Mouse (Mus musculus) neural tube, embryonic 13.5 days (tissue): ENCODE results near the gene Dnm2. TPM values are rescaled to one million over a fixed set of nuclear protein-coding genes. Genes with fewer than 3 reads are reported as not detected.

ENCODE experiments used
- ATAC-seq: fragments of 200-750 bp; cut with Nextera tagmentation; 2 replicates; pipeline ENCODE4 v1.8.0; 2017; ENCODE audit warnings: low read depth, mild to moderate bottlenecking, moderate TSS enrichment, moderate library complexity
- H3K27ac ChIP-seq: fragments of 300-500 bp; sonication (generic); replicated peaks from 2 replicates; pipeline ENCODE4 v1.5.1; 2015; ENCODE audit warnings: moderate library complexity, mild to moderate bottlenecking, inconsistent platforms
- H3K27me3 ChIP-seq: fragments of 300-500 bp; sonication (generic); 2 replicates; pipeline ENCODE4 v1.6.1; 2015; ENCODE audit warnings: mild to moderate bottlenecking, inconsistent platforms
- H3K36me3 ChIP-seq: fragments of 300-500 bp; sonication (generic); 2 replicates; pipeline ENCODE4 v1.6.1; 2015; ENCODE audit warnings: mild to moderate bottlenecking, inconsistent platforms
- H3K4me1 ChIP-seq: fragments of 300-500 bp; sonication (generic); replicated peaks from 2 replicates; pipeline ENCODE4 v1.6.1; 2015; ENCODE audit warnings: inconsistent platforms
- H3K4me2 ChIP-seq: fragments of 300-500 bp; sonication (generic); 2 replicates; pipeline ENCODE4 v1.6.1; 2015; ENCODE audit warnings: inconsistent platforms, mild to moderate bottlenecking, moderate library complexity
- H3K4me3 ChIP-seq: fragments of 300-500 bp; sonication (generic); 2 replicates; pipeline ENCODE4 v1.5.1; 2015; ENCODE audit warnings: mild to moderate bottlenecking, inconsistent platforms
- H3K9ac ChIP-seq: fragments of 300-500 bp; sonication (generic); 2 replicates; pipeline ENCODE4 v1.6.1; 2015; ENCODE audit warnings: moderate library complexity, mild to moderate bottlenecking, inconsistent platforms
- H3K9me3 ChIP-seq: fragments of 300-500 bp; sonication (generic); 2 replicates; pipeline ENCODE4 v1.6.1; 2016; ENCODE audit warnings: inconsistent platforms
- WGBS: fragments of 180-500 bp; shearing (Covaris S2); methylation state at CpG from one replicate; pipeline ENCODE4 v1.1.7; 2015; 5-methylcytosine and 5-hydroxymethylcytosine counted together
- polyA plus RNA-seq: library from polyadenylated mRNA; unstranded; fragments of >200 nt; fragmentation: Nextera tagmentation; extraction: Ambion mirVana; gene quantifications from 2 replicates; pipeline ENCODE4 v1.2.1, GENCODE M21; 2015

Gene Dnm2
- polyA plus RNA-seq, 1 experiment from 2014 or later = 65.0 TPM

GRCm38 (mm10) chr9:21433766-21434165 is 9.1 kb downstream of the Dnm2 start:
- Histone ChIP-seq H3K4me3 (no peak overlapping the region), H3K36me3 (no peaks in the 10 kb centered on the region), H3K4me2 (no peak overlapping the region), H3K27me3 (no peaks in the 10 kb centered on the region), H3K9ac (no peak overlapping the region), H3K27ac (no peak overlapping the region), H3K9me3 (no peaks in the 10 kb centered on the region), H3K4me1 (peaks cover 50% of the 10 kb centered on the region)
- 87% methylated on average over 8 of the region's 8 CpGs for whole genome bisulfite sequencing
- ATAC-seq = no peak

- no peaks in the 10 kb centered on the region for H3K27me3 ChIP-seq
- 96% methylated on average over 2 of the region's 2 CpGs for WGBS
- ATAC-seq = no peak
- no peak overlapping the region for H3K4me2 ChIP-seq
- no peaks in the 10 kb centered on the region for H3K9me3 ChIP-seq
- H3K9ac ChIP-seq = no peak overlapping the region
- no peak overlapping the region for H3K27ac ChIP-seq
- H3K36me3 ChIP-seq = no peaks in the 10 kb centered on the region
- no peak overlapping the region for H3K4me3 ChIP-seq
- peaks cover 49% of the 10 kb centered on the region for H3K4me1 ChIP-seq
These were observed 9.7 kb downstream of the Dnm2 start for GRCm38 (mm10) chr9:21434410-21434809.

GRCm38 (mm10) chr9:21435777-21436635 is 11.3 kb downstream of the Dnm2 start:
- Histone ChIP-seq H3K27me3 (no peaks in the 10 kb centered on the region), H3K9ac (no peak overlapping the region), H3K36me3 (no peaks in the 10 kb centered on the region), H3K9me3 (no peaks in the 10 kb centered on the region), H3K27ac (no peak overlapping the region), H3K4me3 (no peak overlapping the region), H3K4me2 (no peak overlapping the region), H3K4me1 (peaks cover 36% of the 10 kb centered on the region)
- no peak for ATAC-seq
- WGBS = 89% methylated on average over 7 of the region's 7 CpGs

- H3K4me3 ChIP-seq = no peak overlapping the region
- H3K27me3 ChIP-seq = no peaks in the 10 kb centered on the region
- no peaks in the 10 kb centered on the region for H3K9me3 ChIP-seq
- no peak overlapping the region for H3K9ac ChIP-seq
- peaks cover 33% of the 10 kb centered on the region for H3K4me1 ChIP-seq
- no peaks in the 10 kb centered on the region for H3K36me3 ChIP-seq
- ATAC-seq = no peak
- WGBS = 89% methylated on average over 6 of the region's 6 CpGs
- no peak overlapping the region for H3K27ac ChIP-seq
- no peak overlapping the region for H3K4me2 ChIP-seq
These were observed 12.9 kb downstream of the Dnm2 start for GRCm38 (mm10) chr9:21437577-21437976.

- no peaks in the 10 kb centered on the region for H3K9me3 ChIP-seq
- H3K9ac ChIP-seq = no peak overlapping the region
- no peaks in the 10 kb centered on the region for H3K27me3 ChIP-seq
- H3K27ac ChIP-seq = no peak overlapping the region
- H3K4me1 ChIP-seq = peaks cover 31% of the 10 kb centered on the region
- 73% methylated on average over 3 of the region's 3 CpGs for WGBS
- no peak overlapping the region for H3K4me2 ChIP-seq
- no peak for ATAC-seq
- H3K4me3 ChIP-seq = no peak overlapping the region
- H3K36me3 ChIP-seq = no peaks in the 10 kb centered on the region
These were observed 13.5 kb downstream of the Dnm2 start for GRCm38 (mm10) chr9:21438219-21438618.

GRCm38 (mm10) chr9:21439456-21439855 is 14.7 kb downstream of the Dnm2 start:
- 82% methylated on average over 3 of the region's 3 CpGs for WGBS

GRCm38 (mm10) chr9:21439914-21440313 is 15.2 kb downstream of the Dnm2 start:
- Histone ChIP-seq H3K36me3 (0 out of 2 replicates have a peak, but pooled peaks cover 8% of the 10 kb centered on the region), H3K9ac (no peak overlapping the region), H3K4me2 (no peak overlapping the region), H3K27me3 (no peaks in the 10 kb centered on the region), H3K4me1 (peaks cover 27% of the 10 kb centered on the region), H3K9me3 (no peaks in the 10 kb centered on the region), H3K27ac (no peak overlapping the region), H3K4me3 (no peak overlapping the region)
- WGBS = 97% methylated on average over 2 of the region's 2 CpGs
- ATAC-seq = no peak

More at GRCm38 (mm10) chr9:21439456-21439855, 14.7 kb downstream of the Dnm2 start:
- H3K27ac ChIP-seq = no peak overlapping the region
- no peaks in the 10 kb centered on the region for H3K27me3 ChIP-seq
- peaks cover 27% of the 10 kb centered on the region for H3K4me1 ChIP-seq
- H3K4me3 ChIP-seq = no peak overlapping the region
- no peak overlapping the region for H3K9ac ChIP-seq
- 0 out of 2 replicates have a peak, but pooled peaks cover 4% of the 10 kb centered on the region for H3K36me3 ChIP-seq
- no peak overlapping the region for H3K4me2 ChIP-seq
- ATAC-seq = no peak
- no peaks in the 10 kb centered on the region for H3K9me3 ChIP-seq

GRCm38 (mm10) chr9:21440387-21440786 is 15.7 kb downstream of the Dnm2 start:
- no peak overlapping the region for H3K9ac ChIP-seq
- peaks cover 13% of the 10 kb centered on the region for H3K36me3 ChIP-seq
- H3K27ac ChIP-seq = no peak overlapping the region
- H3K9me3 ChIP-seq = no peaks in the 10 kb centered on the region
- H3K4me3 ChIP-seq = no peak overlapping the region
- no peaks in the 10 kb centered on the region for H3K27me3 ChIP-seq
- peaks cover 24% of the 10 kb centered on the region for H3K4me1 ChIP-seq
- ATAC-seq = no peak
- no peak overlapping the region for H3K4me2 ChIP-seq

GRCm38 (mm10) chr9:21443853-21444252 is 19.1 kb downstream of the Dnm2 start:
- peaks cover 14% of the 10 kb centered on the region for H3K36me3 ChIP-seq
- no peaks in the 10 kb centered on the region for H3K27me3 ChIP-seq
- H3K27ac ChIP-seq = no peak overlapping the region
- H3K4me1 ChIP-seq = 0 out of 2 replicates have a peak, but pooled peaks cover 7% of the 10 kb centered on the region
- no peak overlapping the region for H3K4me2 ChIP-seq
- H3K4me3 ChIP-seq = no peak overlapping the region
- WGBS = 93% methylated on average over 8 of the region's 8 CpGs
- no peaks in the 10 kb centered on the region for H3K9me3 ChIP-seq
- no peak for ATAC-seq
- H3K9ac ChIP-seq = no peak overlapping the region

- Histone ChIP-seq H3K27ac (no peak overlapping the region), H3K9ac (no peak overlapping the region), H3K36me3 (peaks cover 14% of the 10 kb centered on the region), H3K9me3 (no peaks in the 10 kb centered on the region), H3K4me1 (0 out of 2 replicates have a peak, but pooled peaks cover under 1% of the 10 kb centered on the region), H3K4me2 (no peak overlapping the region), H3K27me3 (no peaks in the 10 kb centered on the region), H3K4me3 (no peak overlapping the region)
- no peak for ATAC-seq
- WGBS = 84% methylated on average over 4 of the region's 4 CpGs
These were observed 19.9 kb downstream of the Dnm2 start for GRCm38 (mm10) chr9:21444574-21444973.

- Histone ChIP-seq H3K9me3 (no peaks in the 10 kb centered on the region), H3K4me2 (no peak overlapping the region), H3K4me1 (no peaks in the 10 kb centered on the region), H3K9ac (no peak overlapping the region), H3K4me3 (no peak overlapping the region), H3K36me3 (peaks cover 14% of the 10 kb centered on the region), H3K27ac (no peak overlapping the region), H3K27me3 (no peaks in the 10 kb centered on the region)
- ATAC-seq = no peak
- WGBS = 92% methylated on average over 6 of the region's 6 CpGs
These were observed 20.5 kb downstream of the Dnm2 start for GRCm38 (mm10) chr9:21445081-21445744.

GRCm38 (mm10) chr9:21447778-21448177 is 23.1 kb downstream of the Dnm2 start:
- no peak for ATAC-seq
- no peak overlapping the region for H3K4me3 ChIP-seq
- H3K4me2 ChIP-seq = no peak overlapping the region
- H3K27me3 ChIP-seq = no peaks in the 10 kb centered on the region
- peaks cover 14% of the 10 kb centered on the region for H3K36me3 ChIP-seq
- H3K9ac ChIP-seq = no peak overlapping the region
- 87% methylated on average over 2 of the region's 2 CpGs for WGBS
- H3K27ac ChIP-seq = no peak overlapping the region
- H3K4me1 ChIP-seq = peaks cover 14% of the 10 kb centered on the region
- no peaks in the 10 kb centered on the region for H3K9me3 ChIP-seq
